Mouse (Mus musculus): ENCODE measurements around the gene Fbf1.

Fbf1 gene

DNA sequence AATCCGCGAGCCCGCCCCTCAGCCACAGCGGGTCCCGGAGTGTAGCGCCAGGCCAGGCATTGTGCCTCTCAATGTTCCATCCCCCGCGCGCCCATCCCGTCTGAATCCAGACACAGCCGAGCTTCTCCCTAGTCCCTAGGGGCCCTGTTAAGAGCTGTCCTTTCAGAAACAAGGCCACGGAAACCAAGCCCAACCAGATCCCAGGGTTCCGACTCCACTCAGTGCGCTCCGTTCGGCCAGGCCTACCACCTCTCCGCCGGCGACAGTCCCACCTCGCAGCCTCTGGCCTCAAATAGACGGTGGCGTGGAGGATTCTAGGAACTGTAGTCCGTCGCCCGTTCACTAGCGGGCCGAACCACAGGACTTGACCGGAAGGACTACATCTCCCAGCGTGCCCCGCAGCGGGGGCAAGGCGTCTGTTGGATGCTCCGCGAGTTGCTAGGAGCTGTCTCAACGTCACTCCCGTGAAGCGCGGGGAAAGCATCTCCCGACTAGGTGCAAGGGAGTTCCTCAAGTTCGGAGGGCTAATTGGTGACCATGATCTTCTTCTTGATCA lies at the start of gene Fbf1:
Gene Fbf1 (minus strand): TSS at position 283 of the 556 bp plus-strand sequence.
- peak; percentile 92 to 94 for DNase-seq (ENCODE audit: low spot score in 2 of 2)

DNA sequence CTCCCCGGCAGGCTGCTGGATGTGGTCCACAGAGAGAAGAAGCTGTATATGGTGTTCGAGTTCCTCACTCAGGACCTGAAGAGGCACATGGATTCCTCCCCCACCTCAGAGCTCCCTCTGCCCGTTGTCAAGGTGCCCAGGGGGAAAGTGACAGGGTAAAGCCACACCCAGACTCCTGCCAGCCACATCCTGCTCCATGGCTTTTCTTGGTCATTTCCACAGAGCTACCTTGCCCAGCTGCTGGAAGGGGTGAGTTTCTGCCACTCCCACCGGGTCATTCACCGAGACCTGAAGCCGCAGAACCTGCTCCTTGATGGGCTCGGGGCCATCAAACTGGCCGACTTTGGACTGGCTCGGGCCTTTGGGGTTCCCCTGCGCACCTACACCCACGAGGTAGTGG lies 48.6 kb upstream of the Fbf1 start:
- DNase-seq (ENCODE audit: low spot score in 2 of 2) = no peak

DNA sequence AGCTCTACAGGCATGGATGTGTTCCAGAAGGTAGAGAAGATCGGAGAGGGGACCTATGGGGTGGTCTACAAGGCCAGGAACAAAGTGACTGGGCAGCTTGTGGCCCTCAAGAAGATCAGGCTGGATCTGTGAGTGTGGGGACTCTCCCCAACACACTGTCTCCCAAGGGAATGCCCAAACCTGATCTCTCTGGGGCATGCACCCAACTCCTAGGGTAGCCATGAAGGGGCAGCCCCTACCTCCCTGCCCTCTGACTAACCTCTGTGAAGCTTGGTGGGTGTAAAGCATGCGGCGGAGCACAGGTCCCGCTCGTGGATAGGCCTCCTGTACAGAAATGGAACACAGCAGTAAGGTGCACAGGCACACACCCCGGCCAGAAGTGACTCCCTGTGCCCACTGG lies 48.0 kb upstream of the Fbf1 start:
- no peak for DNase-seq (ENCODE audit: low spot score in 2 of 2)

DNA sequence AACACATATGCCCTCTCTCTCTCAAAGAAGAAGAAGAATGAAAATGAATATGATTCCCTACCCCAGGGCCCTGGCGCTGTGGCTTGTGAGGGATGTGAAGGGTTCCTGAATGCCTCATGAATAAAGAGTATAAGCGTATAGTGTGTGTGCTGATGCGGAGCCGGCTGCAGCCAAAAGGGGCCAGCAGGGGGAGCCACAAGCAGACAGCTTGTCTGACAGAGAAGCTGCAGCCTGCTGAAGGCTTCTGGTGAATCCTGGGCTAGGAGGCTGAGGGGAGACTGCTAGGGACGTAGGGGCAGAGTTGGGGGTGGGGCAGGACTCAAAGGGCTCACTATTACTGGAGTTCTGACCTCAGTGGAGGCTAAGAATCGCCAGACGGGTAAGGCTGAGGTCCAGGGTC lies 47.2 kb upstream of the Fbf1 start:
- no peak for DNase-seq (ENCODE audit: low spot score in 2 of 2)

DNA sequence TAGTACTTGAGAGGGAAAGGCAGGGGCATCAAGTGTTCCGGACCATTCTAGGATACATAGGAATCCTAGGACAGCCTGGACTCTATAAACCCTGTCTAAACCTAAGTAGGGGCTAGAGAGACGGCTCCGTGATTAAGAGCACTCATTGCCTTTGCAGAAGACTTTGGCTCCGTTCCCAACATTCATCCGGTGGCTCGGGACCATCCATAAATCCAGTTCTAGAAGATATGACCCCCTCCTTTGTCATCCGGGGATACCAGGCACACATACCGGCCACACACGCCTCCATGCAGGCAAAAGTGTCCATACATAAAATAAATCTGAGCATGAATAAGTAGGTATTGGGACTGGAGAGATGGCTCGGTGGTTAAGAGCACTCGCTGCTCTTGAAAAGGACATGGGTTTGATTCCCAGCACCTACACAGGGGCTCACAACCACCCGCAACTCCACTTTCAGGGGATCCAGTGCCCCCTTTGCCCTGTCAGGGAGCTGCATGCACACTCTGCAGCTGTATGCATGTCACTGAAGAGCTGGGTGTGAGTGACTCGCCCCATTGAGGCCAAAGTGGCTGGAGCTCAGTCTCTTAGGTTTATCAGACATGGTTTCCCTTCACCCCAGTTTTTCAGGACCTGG lies 46.0 kb upstream of the Fbf1 start:
- no peak for DNase-seq (ENCODE audit: low spot score in 2 of 2)

DNA sequence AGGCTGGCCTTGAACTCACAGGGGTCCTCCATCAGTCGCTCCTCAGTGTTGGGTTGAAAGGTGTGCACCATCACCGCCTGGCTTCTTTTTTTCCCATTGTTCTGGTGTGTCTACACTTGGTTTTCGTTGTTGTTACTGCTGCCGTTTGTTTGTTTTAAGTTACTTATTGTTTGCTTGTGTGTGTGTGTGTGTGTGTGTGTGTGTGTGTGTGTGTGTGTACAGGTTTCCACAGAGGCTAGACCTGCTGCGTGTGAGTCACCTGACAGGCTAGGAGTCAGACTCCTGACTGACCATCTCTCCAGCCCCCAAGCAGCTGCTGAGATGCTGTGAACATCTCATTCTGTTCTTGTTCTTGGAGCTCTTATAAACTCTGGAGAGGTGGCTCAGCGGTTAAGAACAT lies 44.9 kb upstream of the Fbf1 start:
- DNase-seq (ENCODE audit: low spot score in 2 of 2) = no peak

DNA sequence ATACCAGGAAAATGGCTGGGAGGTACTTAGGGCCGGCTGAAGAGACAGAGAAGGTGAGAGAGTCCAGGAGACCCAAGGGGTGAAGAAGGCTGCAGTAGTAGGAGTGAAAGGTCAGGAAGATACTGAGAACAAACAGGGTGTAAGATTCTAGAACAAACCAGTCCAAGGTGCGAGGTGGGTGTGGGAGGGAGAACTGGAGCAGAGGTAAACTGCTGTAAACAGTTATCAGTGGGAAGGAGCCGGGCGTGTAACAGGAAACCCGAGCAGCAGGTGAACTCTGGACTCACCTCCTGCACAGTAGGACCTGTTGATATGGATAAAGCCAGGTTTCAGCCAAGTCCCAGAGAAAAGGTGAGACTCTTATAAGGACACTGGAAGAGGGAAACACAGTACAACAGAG lies 42.7 kb upstream of the Fbf1 start:
- no peak for DNase-seq (ENCODE audit: low spot score in 2 of 2)

DNA sequence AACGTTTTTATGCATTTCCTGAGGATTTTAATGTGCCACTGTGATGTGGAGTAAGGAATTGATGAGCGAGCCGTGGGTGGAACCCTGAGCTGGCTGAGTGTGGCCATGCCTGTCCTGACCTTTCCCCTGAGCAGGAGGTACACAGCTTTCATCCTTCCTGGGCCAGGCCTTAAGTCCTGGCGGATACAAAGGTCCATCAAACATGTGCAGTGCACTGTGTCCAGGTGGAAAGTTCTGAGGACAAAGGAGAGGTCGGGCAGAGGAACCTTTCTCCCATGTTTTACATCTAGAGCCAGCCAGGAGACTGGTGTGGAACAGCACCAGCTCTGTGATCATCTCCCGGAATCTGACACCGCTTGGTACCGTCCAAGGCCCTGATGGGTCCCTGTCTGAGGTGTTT lies 41.3 kb upstream of the Fbf1 start:
- DNase-seq (ENCODE audit: low spot score in 2 of 2) = no peak

DNA sequence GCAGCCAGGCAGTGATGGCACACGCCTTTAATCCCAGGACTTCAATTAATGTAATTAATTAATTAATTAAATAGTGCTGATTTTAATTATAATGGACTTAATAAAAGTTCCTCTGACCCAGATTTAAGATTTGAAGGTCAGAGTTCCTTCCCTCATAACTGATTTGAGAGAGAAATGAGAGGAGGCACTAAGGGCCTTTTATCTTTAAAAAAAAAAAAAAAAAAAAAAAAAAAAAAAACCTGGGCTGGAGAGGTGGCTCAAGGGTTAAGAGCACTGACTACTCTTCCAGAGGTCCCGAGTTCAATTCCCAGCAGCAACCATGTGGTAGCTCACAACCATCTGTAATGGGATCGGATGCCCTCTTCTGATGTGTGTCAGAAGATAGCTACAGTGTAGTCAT lies 40.7 kb upstream of the Fbf1 start:
- DNase-seq (ENCODE audit: low spot score in 2 of 2) = no peak

DNA sequence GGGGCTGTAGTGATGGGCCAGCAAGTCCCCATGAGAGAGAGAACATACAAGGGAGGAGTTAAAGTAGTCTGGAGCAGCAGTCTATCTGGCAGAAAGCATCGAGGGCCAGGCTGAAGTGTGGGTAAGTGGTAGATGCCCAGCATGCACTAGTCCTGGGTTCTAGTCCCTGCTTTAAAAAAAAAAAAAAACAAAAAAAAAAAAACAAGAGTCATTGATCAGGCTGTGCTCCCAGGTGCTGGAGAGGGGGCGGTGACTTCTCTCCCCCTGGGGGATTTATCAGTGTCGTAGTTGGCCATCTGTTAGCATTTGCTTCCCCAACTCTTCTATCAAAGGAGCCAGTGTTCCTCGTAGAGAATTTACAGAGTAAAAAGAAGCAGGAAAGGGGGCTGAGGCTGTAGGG lies 38.7 kb upstream of the Fbf1 start:
- no peak for DNase-seq (ENCODE audit: low spot score in 2 of 2)

DNA sequence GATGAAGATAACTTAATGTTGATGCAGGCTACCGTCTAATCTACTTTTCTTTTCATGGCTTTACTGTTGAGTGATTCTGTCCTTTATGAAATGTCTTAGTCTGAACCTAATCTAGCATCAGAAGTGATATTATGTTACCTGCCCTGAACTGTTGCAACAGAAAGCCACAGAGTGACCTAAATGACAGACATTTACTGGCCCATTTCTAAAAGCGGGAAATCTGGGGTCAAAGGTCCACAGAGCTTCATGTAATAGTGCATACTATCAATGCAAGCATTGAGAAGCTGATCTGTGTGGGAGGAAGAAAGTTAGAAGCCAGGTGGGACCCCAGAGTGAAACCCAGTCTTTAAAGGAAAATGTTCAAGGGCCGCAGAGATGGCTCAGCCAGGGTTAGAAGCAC lies 35.2 kb upstream of the Fbf1 start:
- DNase-seq (ENCODE audit: low spot score in 2 of 2) = no peak

DNA sequence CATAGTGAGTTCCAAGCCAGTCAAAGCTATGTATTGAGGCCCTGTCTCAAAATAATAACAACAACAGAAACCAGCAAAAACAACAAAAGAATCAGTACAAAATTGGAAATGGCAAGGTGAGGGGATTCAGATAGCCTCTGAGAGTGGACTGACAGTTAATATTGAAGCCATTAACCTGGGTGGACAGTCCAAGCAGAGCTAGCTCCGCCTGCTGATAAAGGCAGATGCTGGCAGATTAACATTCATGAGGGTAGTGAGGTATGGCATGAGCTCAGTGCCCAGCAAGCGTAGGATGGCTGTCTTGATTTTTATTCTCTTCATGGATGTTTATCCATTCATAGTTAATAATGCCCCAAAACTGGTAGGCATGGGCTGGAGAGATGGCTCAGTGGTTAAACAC lies 33.2 kb upstream of the Fbf1 start:
- DNase-seq (ENCODE audit: low spot score in 2 of 2) = no peak

DNA sequence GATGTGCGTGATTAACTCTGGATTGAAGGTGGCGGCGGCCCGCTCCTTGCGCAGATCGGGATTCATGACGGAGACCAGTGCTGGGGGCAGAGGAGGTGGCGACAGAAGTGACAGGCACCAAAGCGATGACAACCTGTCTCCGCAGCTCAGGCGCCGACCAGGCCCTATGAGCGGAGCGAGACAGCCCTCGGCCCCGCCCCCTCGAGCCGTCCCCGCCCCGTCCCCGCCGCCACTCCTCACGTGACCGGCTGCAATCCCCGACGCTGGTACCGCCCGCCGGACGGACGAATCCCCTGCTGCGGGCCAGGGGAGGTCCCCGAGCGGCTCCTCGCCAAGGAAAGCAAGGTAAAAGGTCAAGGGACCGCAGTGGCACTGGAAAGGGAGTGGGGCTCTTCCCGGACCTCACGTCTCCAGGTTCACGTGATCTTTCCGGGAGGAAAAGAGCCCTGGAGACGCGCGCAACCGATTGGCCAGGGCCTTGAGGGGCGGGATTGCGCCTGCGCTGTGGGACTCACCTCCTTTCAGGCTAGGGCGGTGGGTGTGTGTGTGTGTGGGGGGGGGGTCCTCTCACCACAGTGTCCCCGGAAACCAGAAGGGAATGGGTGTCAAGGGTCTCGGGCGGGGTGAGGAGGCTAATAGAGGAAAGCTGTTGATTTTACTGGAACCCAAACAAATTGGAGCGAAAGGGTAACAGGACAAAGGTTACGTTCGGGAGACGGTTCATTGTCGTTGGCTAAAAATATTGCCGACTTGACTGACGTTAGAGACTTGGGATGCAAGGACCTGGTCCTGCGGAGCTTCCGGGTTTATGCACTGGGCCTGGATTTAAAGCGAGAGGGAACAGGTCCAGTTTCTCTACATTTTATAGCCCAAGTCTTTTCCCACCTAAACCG lies 30.9 kb upstream of the Fbf1 start, which contains the start of the genes Ten1 and Acox1:
Gene Ten1 (plus strand): TSS at position 217 of the 893 bp plus-strand sequence.
Gene Acox1 (minus strand): TSS at position 407 of the 893 bp plus-strand sequence.
- DNase-seq (ENCODE audit: low spot score in 2 of 2) = peak; percentile 91 to 93

DNA sequence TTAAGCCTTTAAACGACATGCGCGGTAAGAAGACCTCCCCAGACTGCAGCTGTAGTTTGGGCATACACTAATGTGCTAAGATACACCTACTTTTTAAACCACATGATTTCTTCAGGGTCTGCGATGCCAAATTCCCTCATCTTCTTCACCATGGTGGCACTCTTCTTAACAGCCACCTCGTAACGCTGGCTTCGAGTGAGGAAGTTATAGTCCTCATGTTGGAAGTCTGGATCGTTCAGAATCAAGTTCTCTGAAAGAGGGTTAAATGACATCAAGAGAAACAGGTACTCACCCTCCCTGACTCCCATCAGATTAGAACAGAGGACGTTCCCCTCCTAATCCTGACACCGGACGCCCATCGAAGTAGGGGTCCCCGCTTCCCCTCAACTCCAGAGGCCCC lies 30.2 kb upstream of the Fbf1 start:
- DNase-seq (ENCODE audit: low spot score in 2 of 2) = no peak

DNA sequence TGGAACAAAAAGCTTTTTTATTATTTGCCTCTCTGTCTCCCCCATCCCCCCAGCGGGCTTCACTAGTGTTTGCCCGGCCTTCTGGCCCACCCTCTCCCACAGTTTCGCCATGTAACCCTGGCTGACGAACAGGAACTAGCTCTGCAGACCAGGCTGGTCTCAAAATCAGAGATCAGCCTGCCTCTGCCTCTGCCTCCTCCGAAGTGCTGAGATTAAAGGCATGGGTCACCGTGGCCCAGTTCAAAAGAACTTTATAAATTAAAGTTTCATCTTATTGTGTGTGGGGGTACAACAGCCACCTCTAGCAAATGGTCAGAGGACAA lies 29.6 kb upstream of the Fbf1 start:
- no peak for DNase-seq (ENCODE audit: low spot score in 2 of 2)

DNA sequence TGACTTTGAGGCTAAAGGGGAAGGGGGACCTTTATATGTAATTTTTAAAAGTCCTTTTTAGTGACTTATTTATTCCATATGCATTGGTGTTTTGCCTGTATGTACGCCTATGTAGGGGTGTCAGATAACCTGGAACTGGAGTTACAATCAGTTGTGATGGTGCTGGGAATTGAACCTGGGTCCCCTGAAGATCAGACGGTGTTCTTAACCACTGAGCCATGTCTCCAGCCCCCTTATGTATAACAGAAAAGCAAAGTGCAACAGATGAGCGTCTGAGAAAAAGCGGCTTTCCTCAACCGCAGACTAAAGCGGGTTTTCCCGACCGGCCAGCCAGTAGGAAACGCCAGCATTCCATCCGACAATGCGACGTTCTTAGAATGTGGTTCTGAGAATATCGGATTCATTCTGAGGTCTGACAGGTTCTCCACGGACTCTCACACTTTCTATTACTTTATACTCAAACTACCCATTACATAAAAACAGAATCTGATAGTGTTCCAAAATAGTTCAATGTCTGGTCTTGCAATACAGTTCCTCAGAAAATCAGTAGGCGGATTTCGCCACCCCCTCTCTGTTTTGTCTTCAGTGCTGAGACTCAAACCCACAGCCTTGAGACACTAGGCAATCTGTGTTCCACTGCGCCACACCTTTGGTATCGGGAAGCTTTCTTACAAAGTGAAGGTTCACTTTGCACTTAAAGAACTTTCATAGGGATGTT lies 29.1 kb upstream of the Fbf1 start:
- no peak for DNase-seq (ENCODE audit: low spot score in 2 of 2)

DNA sequence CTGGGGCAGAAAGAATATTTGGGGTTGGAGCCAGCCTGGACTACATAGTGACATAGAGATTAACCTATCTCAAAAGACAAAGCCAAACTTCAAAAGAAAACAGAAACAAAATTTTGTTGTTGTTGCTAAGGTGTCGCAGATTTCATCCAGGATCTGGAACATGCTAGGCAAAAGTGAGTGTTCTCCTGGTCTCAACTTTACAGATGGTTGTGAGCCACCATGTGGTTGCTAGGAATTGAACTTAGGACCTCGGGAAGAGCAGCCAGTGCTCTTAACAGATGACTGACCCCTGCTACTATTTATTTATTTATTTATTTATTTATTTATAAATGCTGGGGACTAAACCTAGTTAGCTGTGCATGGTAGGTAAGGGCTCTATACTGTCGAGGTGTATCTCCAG lies 28.4 kb upstream of the Fbf1 start:
- DNase-seq (ENCODE audit: low spot score in 2 of 2) = no peak

DNA sequence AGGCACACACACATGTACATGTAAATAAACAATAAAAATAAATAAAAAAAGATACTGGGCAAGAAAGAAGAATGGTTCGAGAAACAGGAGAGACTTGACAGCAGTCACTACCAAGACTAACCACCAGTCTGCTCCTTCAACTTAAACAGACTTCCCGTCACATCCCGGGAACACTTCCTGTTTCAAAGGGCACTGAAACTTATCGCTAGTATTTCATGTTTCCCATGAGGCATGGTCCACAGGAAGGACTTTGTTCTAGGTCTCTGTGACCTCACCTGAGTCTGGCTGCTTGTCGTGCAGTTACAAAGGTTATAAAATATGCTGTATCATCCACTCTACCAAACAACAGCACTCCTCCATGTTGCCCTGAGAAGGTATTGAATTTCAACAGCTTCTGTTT lies 27.3 kb upstream of the Fbf1 start:
- DNase-seq (ENCODE audit: low spot score in 2 of 2) = no peak

DNA sequence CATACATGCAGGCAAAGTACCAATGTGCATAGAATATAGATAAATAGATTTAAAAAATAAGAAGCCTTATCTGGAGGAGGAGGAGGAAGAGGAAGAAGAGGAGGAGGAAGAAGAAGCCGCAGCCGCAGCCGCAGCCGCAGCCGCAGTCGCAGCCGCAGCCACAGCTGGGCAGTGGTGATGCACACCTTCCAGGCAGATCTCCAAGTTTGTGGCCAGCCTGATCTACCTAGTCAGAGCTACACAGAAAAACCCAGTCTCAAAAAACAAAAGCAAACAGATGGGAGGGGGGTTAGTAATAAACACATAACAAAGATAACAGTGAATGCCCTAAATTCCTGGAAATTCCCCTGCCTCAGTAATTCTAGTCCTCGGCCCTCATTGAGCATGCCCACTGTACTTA lies 26.7 kb upstream of the Fbf1 start:
- no peak for DNase-seq (ENCODE audit: low spot score in 2 of 2)

DNA sequence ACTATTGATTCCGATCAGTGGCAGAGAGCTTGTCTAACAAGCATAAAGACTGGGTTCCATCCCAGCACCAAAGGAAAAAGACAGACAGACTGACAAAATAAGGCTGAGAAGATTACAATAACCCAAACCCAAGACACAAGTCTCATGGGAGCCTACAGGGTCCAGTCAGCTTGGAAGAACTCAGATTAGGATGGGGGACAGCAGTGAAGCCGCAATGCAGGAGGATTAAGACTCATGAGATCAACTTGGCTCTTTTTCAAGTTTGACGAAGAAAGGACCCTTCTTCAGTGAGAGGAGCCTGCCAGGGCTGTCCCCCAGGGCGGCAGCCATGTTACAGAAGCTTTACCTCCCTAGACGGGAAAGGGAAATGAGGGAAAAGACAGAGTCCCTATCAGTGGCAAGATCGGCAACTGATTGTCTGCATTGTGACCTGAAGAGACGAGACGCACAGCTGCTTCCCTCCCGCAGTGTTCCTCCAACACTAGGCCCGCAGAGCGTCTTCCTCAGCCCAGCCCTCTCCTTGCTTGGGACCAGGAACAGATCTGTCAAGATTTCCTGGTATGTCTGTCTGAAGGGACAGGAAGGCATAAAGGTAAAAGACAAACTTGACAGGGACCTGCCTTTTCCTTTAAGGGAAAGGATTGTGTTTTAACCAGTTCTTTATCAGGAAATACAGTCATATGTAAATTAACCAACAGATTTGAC lies 19.4 kb upstream of the Fbf1 start:
- DNase-seq (ENCODE audit: low spot score in 2 of 2) = no peak

DNA sequence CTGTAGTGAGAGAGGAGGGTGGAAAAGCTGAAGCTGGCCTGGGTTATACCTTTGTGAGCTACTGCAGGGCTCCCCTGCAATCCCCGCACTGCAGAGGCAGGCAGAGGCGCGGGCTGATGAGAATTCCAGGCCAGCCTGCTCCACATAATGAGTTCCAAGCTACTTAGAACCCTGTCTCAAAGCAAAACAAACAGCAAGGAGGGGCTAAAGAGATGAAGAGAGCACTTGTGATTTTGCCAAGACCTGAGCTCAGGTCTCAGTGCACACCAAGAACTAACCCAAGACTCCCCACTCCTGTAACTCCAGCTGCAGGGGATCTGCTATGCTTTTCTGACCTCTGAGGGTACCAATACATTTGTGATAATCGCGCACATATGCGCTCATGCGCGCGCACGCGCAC lies 18.4 kb upstream of the Fbf1 start:
- no peak for DNase-seq (ENCODE audit: low spot score in 2 of 2)

DNA sequence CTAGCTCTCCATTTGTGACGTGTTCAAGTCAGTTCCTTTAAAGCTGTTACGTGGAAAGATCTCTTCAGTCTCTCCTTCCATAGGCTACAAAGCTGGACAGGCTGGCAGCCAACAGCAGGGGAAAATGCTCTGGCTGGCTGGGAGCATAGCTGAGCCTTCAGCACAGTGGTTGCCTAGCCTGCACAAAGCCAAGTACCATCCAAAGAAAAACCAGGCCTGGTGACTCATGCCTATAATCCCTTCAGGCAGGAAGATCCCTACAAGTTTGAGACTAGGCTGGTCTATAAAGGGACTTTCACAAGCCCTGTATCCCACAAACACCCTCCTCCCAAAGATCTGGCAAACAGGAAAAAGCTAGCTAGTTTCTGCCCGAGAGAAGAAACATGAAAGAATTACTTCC lies 17.9 kb upstream of the Fbf1 start:
- DNase-seq (ENCODE audit: low spot score in 2 of 2) = no peak

All from frontal cortex, postnatal 14 days (tissue).